Mouse (Mus musculus) layer of hippocampus, adult 2 months (tissue): ENCODE measurements around the gene Rab40c. TPM values are rescaled to one million over a fixed set of nuclear protein-coding genes. Genes with fewer than 3 reads are reported as not detected.

Source experiments
- DNase-seq, 2 experiments: peaks; one replicate each; pipeline ENCODE4 v3.0.0; 2022; ENCODE audit warnings: low spot score in 2 of 2
- H3K27ac ChIP-seq: fragments of 200-600 bp; 2 replicates; pipeline ENCODE4 v1.8.1; 2022
- H3K4me3 ChIP-seq: fragments of 200-600 bp; 2 replicates; pipeline ENCODE4 v1.8.1; 2022; ENCODE audit warnings: mild to moderate bottlenecking
- CTCF ChIP-seq: fragments of 200-600 bp; conservative IDR thresholded peaks from 2 replicates; pipeline ENCODE4 v1.8.1; 2022; ENCODE audit warnings: antibody characterized with exemption, mild to moderate bottlenecking, moderate library complexity
- total RNA-seq, 2 experiments: library from RNA; stranded (reverse); gene quantifications; 2 replicates each; pipeline ENCODE4 v1.2.3; 2021

Rab40c gene
- total RNA-seq, 2 experiments from 2014 or later: 50.1 to 51.1 TPM

DNA sequence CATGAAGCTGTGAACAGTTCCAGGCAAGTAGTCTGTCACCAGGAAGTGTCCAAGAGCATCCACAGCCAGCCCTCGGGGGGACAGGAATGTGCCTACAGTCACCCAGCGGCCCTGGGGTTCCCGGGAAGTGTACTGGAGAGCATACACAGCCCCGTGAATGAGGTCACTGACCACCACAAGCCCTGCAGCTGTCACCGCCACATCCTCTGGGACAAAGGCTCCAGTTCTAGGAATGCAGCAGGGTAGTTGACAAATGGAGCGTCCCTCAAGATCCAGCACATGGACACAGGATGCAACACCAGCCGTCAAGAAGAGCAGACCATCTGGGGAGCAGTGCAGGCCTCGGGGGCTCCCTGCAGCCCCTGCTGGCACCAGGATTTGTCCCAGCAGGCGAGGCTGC, 24.2 kb upstream of the Rab40c start:
- Histone ChIP-seq H3K4me3 (no peak overlapping the region), H3K27ac (peak overlapping the region; percentile 39; the same call in 1 of the 2 replicates)
- TF ChIP-seq CTCF: no peak
- no peak for DNase-seq

DNA sequence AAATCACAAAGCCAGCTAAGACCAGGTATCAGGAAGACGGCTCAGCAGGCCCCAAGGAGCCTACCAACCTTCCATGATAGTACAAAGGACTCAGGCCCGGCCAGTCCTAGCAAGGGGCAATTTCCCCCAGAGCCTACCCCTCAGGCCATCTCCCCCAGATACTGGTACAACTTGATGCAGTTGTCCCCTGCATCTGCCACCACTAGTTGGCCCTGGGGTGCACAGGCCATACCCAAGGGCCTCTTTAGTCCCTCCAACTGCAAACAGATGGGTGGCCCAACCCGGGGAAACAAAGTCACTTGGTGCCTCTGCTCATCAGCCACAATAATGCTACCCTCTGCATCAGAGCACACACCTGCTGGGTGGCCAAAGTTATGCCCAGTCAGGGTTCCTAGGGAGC, 23.7 kb upstream of the Rab40c start:
- TF ChIP-seq CTCF: no peak
- H3K27ac ChIP-seq: peak overlapping the region; percentile 39; the same call in 1 of the 2 replicates
- DNase-seq: no peak
- H3K4me3 ChIP-seq: no peak overlapping the region

DNA sequence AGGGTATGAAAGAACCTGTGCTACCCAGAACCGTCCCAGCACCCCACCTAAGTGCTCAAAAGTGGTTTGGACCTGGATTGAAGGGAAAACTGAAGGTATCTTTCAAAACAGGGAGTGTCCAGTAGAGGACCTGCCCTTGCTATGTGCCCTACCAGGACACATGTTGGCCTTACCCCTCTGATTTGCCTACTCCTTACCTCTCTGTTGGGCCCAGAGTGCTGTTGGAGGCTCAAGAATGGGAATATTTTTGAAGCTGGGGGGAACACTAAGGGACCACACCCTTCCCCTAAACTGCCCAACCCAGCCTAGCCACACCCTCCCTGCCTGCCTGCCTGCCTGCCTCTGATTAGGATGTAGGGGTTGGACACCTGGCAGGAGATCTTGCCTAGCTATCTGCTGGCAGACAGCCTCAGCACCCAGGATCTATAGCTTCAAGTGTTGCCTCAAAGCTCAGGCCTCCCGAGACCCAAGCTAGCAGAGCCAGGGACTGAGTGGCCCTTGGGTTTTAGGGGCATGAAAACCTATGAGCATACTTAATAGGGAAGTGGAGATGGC, 23.1 kb upstream of the Rab40c start:
- no peak for DNase-seq
- peak overlapping the region; percentile 97; the same call in 1 of the 2 replicates for H3K27ac ChIP-seq
- H3K4me3 ChIP-seq: no peak overlapping the region
- no peak for TF ChIP-seq CTCF

DNA sequence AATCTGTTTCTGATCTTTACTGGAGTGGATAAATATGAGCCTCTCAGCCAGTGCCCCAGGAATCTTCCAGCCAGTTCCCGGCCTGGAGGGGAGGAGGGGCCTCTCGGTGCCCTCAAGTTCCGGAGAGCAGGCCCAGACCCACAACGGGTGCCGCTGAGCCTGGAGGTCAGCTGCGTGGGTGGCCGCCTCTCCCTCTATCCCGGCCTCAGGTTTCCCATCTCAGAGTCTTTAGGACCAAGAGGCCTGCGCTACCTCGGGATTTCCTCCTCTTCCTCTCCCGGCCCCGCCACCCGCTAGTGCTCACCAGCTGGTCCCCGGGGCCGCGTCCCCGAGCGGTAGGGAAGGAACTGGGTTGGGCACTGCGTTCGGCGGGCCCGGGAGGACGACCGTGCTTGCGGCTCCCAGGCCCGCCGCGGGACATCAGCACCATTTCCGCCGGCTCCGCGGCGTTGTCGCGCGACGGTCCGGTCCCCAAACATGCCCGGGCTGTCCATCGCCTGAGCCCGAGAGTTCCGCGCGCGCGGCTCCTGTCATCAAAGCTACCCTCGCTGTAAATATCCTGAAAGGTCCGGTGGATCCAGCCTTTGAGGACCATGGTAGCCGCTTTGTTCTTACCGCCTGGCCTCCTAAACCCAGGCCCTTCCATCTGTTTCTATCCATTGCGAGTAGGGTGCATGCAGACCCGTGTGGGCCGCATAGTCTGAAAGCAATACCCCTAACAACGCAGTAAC, 22.1 kb upstream of the Rab40c start:
- Histone ChIP-seq H3K27ac (peak overlapping the region; percentile 97), H3K4me3 (peak overlapping the region; percentile 97)
- DNase-seq: peak; percentile 58 to 79
- TF ChIP-seq CTCF: no peak

DNA sequence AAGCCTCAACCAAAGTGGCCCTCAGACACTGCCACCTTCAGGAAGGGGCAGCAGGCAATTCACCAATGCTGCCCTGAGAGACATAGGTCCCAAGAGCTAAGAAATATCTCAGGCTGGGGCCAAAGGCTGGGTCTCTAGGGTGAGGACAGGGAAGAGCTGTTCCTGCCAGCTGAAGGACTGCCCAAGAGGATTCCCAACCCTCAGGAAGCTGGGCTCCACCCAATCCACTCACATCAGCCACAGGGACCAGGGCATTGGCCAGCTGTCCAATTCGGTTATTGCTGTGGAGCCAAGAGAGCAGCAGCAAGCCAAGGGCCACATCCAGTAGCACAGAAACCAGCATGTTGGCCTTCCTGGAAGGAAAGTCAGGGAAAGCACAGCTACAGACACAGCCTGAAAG, 15.0 kb upstream of the Rab40c start:
- TF ChIP-seq CTCF: no peak
- no peak overlapping the region for H3K4me3 ChIP-seq
- DNase-seq: no peak
- H3K27ac ChIP-seq: no peak overlapping the region

- TF ChIP-seq CTCF: no peak
- H3K27ac ChIP-seq: peak overlapping the region; percentile 86
- peak; percentile 43 to 59 for DNase-seq
- H3K4me3 ChIP-seq: no peak overlapping the region
These were observed 5.8 kb upstream of the Rab40c start for GRCm38 (mm10) chr17:25925348-25925747.

DNA sequence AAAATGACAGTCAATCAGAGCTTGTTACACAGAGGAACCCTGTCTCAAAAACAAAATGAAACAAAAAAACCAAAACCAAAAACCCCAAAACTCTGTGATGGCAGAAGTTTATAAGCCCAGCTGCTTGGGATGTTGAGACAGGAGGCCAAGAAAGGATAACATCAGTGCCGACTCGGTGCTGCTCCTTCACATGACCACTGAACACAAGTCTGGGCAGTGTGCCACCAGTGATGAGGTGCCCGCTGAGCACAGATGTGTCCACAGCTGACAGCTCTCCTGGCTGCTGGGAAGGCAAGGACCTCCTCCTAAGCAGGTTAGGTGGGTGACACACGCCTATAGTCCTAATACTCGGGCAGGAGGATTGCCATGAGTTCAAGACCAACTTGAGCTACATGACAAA, 2.6 kb upstream of the Rab40c start:
- no peak for TF ChIP-seq CTCF
- peak overlapping the region; percentile 65 for H3K27ac ChIP-seq

GRCm38 (mm10) chr17:25919786-25920642, 487 bp upstream of the Rab40c start:
- Histone ChIP-seq H3K27ac (peak overlapping the region; percentile 92), H3K4me3 (peak overlapping the region; percentile 52)
- DNase-seq: peak; percentile 100
- TF ChIP-seq CTCF: no peak

More for the DNA sequence above, 2.6 kb upstream of the Rab40c start:
- H3K4me3 ChIP-seq: no peak overlapping the region
- DNase-seq: no peak

- TF ChIP-seq CTCF: no peak
- Histone ChIP-seq H3K4me3 (peak overlapping the region; percentile 86), H3K27ac (peak overlapping the region; percentile 83)
- no peak for DNase-seq
These were observed 1.3 kb downstream of the Rab40c start for GRCm38 (mm10) chr17:25918037-25918750.

DNA sequence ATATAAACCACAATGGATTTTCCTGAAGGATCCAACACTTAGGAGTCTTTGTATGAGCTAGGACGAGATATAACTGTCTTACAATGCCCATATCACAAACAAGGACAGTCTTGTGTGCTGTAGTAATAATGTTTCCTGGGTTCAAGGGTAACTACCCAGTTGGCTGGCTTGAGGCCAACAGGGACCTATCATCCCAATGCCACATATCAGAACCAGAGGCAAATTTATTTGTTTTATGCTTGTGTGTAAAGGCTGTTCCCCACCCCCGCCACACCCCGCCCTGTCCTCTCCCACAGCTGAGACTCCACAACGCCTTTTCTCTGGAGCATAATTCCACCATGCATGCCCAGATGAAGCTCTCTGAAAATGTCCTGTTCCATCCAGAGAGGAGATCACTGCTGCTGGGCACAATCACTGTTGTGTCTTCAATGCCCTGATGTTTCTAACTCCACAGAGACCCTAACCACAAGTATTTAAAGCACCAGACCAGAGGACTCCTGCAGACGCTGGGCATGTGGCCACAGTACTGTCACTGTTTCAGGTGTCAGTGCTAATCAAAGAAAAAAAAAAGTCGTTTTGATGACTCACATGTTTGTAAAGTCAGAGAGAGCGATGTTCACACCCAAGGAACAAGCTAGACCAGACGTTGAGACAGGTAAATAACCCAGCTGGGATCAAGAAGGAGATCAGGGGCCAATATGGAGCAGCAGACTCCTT, 2.4 kb downstream of the Rab40c start:
- no peak for DNase-seq
- TF ChIP-seq CTCF: no peak
- H3K4me3 ChIP-seq: peak overlapping the region; percentile 86; the same call in 1 of the 2 replicates
- peak overlapping the region; percentile 83 for H3K27ac ChIP-seq

DNA sequence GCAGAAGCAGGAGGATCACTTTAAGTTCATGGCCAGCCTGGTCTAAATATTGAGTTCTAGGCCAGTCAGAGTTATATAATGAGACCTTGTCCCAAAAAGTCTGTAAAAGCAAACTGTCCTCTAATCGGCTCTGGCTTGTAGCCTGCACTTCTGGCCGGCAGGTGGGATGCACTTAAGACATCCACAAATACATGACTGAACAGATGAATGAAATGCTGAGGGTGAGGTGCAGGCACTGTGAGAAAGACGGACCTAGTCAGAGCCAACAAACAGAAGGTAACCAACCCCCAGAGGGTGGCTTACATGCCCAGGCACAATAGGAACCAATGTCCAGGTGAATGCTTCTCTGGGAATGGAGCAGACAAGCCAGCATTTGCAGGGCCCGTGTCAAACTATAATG, 5.2 kb downstream of the Rab40c start:
- DNase-seq: no peak
- TF ChIP-seq CTCF: no peak
- Histone ChIP-seq H3K27ac (peak overlapping the region; percentile 86), H3K4me3 (no peak overlapping the region; the same call in 1 of the 2 replicates)

GRCm38 (mm10) chr17:25913877-25914275, 5.7 kb downstream of the Rab40c start:
- Histone ChIP-seq H3K27ac (peak overlapping the region; percentile 86), H3K4me3 (peak overlapping the region; percentile 10; the same call in 1 of the 2 replicates)
- no peak for DNase-seq
- TF ChIP-seq CTCF: no peak
